Mouse (Mus musculus) embryonic fibroblast, embryonic 13.5 days (primary cell): ENCODE results near the gene Slc44a1.

Experiments used
- CTCF ChIP-seq: IDR thresholded peaks from 2 replicates; pipeline ENCODE4 v1.5.1; 2011; ENCODE audit warnings: mild to moderate bottlenecking, control low read depth, low read length, moderate library complexity, borderline replicate concordance; ENCODE audit not compliant: insufficient read depth
- POLR2A ChIP-seq: IDR thresholded peaks from 2 replicates; pipeline ENCODE4 v1.6.1; 2011; ENCODE audit warnings: low read depth, mild to moderate bottlenecking, control low read depth, low read length, moderate library complexity

- TF ChIP-seq CTCF: no peak
- TF ChIP-seq POLR2A: no peak
Measured at GRCm38 (mm10) chr4:53415873-53416637, 24.2 kb upstream of the Slc44a1 start.
